Mouse (Mus musculus) T-helper 1 cell (primary cell): ENCODE data around the gene Myh9.

Experiments used
- in situ Hi-C: fragments of 300-600 bp; cut with MboI, MseI; formaldehyde crosslinking; loops from one replicate; pipeline ENCODE4 v1.15.1; 2025; ENCODE audit warnings: high pct_unique_total_duplicates

The Myh9 gene

DNA sequence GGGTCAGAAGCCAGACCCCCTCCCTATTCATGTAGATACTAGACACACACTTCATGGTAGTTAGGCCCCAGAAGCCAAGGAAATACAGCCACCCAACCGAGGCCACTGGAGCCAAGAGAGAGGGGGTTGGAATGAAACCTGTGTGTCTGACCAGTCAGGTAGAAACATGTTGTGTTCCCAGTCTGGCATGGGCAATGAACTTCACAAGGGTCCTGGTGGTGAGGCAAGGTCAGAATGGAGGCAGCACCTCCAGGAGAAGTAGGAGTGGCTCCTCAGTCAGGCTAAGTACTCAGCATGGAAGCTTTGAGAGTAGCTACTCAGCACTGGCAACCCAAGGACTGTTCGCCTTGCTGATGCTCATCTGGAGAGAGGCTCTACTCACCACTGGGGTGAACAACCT is 12.4 kb downstream of the Myh9 start:
- in situ Hi-C loops: no loop called here

DNA sequence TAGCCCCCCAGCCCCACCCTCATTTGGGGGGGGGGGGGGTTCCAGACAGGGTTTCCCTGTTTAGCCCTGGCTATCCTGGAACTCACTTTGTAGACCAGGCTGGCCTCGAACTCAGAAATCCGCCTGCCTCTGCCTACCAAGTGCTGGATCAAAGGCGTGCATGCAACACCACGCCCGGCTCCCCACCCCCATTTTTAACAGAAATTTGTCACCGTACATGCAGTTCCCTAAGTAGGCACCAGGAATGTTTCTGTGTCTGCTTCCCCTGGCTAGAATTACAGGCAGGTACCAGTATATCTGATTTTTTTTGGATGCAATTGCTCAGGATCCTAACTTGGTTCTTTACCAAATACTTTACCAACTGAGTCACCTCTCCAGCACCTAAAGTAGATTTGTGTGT is 13.1 kb downstream of the Myh9 start:
- in situ Hi-C loops: no loop called here

GRCm38 (mm10) chr15:77828242-77828641 is 13.7 kb downstream of the Myh9 start:
- in situ Hi-C loops: no loop called here

DNA sequence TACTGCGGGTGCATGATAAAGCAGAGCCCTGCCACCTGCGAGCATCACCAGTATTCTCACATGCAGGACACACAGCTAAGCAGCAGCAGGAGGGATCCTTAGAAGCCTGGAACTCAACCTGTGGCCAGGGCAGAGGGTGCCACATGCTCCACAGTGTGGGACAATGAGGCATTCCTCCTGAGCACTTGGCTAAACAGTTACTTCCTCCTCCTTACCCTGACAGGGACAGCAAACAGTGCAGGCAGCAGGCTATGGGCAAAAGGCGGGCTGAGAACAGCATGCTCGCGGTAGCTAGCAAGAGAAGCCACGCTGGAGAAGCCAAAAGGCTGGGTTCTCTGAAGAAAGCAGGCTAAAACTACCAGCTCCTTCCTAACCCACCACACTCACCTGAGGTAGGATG is 14.2 kb downstream of the Myh9 start:
- in situ Hi-C loops: no loop called here

GRCm38 (mm10) chr15:77827379-77827778 is 14.6 kb downstream of the Myh9 start:
- in situ Hi-C loops: no loop called here

DNA sequence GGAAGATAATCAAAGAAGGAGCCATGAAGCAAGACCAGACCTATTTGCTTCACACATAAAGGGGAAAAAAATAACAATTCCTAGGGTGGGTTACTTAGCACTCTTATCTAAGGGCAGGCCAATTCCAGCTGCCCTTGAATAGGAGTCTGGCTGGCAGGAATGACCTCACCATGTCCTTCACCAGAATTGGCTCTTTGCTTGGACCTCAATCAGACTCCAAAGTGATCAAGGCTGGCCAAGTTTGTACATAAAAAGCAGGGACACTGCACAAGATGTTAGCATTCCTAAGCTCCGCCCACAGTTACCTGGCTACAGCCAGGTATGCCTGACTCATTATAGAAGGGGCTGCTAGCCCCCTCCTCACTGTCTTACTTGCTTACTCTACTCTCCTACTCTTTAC is 16.6 kb downstream of the Myh9 start:
- in situ Hi-C loops: no loop called here

DNA sequence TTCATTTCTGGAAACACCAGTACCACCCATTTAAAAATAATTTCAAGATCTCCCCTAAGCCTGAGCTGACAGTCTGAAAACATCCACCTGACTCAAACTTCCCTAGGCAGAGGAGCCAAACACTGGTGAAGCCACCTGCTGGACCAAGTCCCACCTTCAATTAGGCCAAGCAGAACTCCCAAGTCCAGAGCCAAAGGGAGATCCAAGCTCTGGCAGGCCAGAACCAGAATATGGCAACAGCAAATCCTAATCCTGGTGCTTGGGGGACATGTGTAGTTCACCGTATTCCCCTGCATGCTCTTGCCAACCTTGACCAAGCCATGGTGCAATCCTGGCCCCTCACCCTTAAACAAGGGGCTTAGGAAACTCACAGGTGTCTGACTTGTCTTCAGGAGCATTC is 17.7 kb downstream of the Myh9 start:
- in situ Hi-C loops: loop anchor here (25.0 kb wide), 1 partner anchor 1062 kb away; no protein-coding TSS in a partner anchor

DNA sequence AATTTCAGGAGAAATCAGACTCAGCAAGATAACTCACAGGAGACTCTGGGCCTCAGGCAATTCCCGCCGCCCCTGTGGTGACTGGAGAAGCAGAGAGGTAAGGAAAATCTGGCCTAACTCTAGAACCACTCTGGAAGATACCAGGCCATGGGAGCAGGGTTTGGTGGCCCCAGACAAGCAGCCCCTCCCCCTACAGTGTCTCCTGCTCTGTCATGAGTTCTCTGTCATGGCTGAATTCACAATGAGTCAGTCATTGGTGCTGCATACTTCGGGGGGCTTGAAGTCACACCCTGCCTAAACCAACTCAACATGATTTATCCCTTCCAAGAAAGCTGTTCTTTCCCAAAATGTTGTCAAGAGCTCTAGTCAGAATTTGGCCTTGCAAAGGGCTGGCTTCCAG is 18.3 kb downstream of the Myh9 start:
- in situ Hi-C loops: loop anchor here (25.0 kb wide), 1 partner anchor 1061 kb away; no protein-coding TSS in a partner anchor

GRCm38 (mm10) chr15:77823196-77823595 is 18.8 kb downstream of the Myh9 start:
- in situ Hi-C loops: loop anchor here (25.0 kb wide), 1 partner anchor 1061 kb away; no protein-coding TSS in a partner anchor

- in situ Hi-C loops: loop anchor here (25.0 kb wide), 1 partner anchor 1060 kb away; no protein-coding TSS in a partner anchor
Observed at GRCm38 (mm10) chr15:77822671-77823070, 19.3 kb downstream of the Myh9 start.

DNA sequence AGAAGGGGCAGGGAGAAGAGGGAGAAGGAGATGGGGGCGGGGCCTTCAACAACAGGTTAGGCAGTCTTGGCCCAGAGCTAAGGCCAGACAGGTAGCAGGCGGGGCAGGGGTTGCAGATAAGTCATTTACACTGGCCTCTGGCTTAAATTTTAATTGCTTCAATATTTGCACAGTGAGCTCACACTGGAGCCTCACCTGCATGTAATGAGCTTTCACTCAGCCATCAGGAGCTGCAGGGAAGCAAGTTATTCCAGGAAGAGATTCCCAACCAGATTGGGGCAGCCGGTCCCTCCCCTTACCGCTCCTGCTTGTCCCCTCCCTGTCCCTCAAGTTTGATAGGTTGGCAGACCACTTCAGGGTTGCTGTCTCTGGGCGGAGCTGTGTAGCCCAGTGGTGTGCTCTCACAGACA is 19.9 kb downstream of the Myh9 start:
- in situ Hi-C loops: loop anchor here (25.0 kb wide), 1 partner anchor 1060 kb away; no protein-coding TSS in a partner anchor

GRCm38 (mm10) chr15:77821424-77821823 is 20.6 kb downstream of the Myh9 start:
- in situ Hi-C loops: loop anchor here (25.0 kb wide), 1 partner anchor 1059 kb away; no protein-coding TSS in a partner anchor

DNA sequence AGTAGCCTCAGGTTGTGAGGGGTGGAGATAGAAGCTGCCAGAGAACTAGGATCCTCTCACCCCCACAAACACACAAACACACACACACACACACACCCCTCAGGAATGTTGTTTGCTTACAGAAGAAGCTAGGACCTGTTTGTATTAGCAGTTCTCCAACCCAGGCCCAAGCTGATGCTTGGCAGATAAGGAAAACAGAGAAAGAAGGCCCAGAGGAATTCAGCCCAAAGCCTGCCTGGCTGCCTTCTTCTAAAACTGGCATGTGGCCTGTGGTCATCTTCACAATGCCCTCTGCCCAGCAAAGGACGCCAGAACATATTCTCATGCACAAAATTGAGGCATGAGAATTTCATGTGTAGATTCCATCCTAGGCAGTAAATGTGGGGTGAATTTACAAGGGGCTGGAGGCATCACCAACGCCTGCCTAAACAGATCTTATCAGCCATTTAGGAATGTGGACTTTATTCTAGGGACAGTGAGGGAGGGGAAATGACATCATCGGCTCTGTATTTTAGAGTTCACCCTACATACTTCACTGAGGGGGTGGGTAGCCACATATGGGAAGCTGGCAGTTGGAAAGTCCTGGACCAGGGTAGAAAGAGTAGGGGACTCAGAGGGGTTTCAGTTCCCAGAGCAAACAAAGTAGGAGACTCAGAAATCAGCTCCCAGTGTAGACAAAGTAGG is 21.4 kb downstream of the Myh9 start:
- in situ Hi-C loops: loop anchor here (25.0 kb wide), 1 partner anchor 1058 kb away; no protein-coding TSS in a partner anchor

- in situ Hi-C loops: loop anchor here (25.0 kb wide), 1 partner anchor 1058 kb away; no protein-coding TSS in a partner anchor
Observed at GRCm38 (mm10) chr15:77819894-77820387, 22.0 kb downstream of the Myh9 start.

- in situ Hi-C loops: loop anchor here (25.0 kb wide), 1 partner anchor 1056 kb away; no protein-coding TSS in a partner anchor
Observed at GRCm38 (mm10) chr15:77818556-77819158, 23.3 kb downstream of the Myh9 start.

DNA sequence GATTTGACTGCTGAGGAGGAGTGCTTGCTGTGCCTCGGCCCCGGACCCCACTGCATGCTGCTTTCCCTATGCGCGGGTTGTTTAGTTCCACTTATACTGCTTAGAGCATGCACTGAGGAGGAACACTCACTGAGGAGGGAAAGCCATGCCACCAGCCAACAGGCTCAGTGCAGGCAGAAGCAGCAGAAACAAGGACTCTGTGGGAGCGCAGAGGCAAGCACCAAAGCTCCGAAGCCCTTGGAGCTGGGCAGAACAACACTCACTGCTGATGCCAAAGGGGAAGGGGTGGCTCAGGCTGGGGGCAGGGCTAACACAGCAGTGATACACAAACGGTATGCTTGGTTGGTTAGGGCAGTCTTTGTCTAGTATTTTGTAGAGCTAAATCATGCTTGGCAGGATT is 24.6 kb downstream of the Myh9 start:
- in situ Hi-C loops: loop anchor here (25.0 kb wide), 1 partner anchor 1055 kb away; no protein-coding TSS in a partner anchor

DNA sequence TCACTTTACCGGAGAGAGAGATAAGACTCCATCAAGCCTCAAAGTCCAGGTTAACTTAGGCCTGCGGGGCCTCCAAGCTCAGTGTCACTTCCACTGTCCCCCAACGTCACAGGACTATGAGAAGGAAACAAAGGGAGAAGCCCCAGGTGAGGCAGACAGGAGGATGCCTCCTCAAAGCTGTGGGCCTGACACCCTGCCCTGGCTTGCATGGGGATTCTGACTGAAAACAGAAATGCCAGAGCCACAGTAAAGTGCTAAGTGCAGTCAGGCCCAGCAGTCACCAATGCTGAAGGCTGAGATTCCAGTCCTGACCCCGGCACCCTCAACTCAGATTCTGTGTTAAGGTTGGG is 25.4 kb downstream of the Myh9 start:
- in situ Hi-C loops: loop anchor here (25.0 kb wide), 1 partner anchor 1054 kb away; no protein-coding TSS in a partner anchor

- in situ Hi-C loops: loop anchor here (25.0 kb wide), 1 partner anchor 1054 kb away; no protein-coding TSS in a partner anchor
Observed at GRCm38 (mm10) chr15:77815867-77816600, 25.9 kb downstream of the Myh9 start.

DNA sequence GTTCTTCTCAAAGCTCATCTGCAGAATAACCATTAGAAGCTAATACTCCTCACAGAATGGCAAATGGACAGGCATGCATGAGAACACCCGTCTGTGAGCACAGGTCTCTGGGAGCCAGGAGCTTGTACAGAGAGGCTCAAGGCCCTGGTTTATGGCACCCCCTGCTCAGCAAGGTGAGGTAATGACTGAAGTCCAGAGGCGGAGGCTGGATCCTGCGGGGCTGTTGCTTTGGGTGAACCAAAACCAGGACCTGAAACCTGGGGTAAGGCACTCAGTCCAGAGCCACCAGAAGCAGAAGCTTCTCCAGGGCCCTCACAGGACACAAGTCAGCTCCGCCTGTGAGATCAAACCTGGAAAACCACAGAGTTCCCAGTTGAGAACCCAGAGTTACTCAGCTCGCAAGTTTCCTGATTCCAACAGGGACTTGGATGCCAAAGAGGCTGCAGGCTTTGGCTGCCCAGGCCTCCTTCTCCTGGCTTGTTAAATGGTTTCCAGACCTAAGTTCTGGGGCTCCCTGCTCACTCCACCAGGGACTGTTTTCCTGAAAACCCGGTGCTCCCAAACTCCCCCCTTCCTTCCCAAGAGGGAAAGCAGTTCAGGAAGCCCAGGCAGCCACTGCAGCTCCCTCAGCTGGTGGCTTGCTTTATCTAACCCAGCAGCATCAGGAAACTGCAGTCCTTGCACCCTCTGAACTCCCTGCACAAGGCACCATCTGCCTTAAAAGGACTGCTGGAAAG is 28.2 kb downstream of the Myh9 start:
- in situ Hi-C loops: loop anchor here (25.0 kb wide), 1 partner anchor 1052 kb away; no protein-coding TSS in a partner anchor

DNA sequence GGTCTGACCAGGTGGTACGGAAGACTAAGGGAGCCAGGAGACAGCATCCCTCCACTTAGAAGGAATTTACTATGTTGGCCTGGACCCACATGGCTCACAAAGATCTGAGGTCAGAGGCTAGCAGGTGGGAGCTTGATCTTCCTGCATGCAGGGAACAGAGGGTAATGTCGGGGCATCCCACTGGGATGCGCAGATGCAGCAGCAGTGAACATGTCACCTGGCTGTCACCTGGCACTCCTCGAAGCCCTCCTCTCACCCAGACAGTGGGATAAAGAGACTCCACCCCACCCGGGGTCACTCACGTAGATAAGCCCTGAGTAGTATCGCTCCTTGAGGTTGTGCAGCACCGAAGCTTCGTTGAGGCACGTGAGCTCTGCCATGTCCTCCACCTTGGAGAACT is 29.4 kb downstream of the Myh9 start:
- in situ Hi-C loops: loop anchor here (25.0 kb wide), 1 partner anchor 1050 kb away; no protein-coding TSS in a partner anchor
